Mouse (Mus musculus): Measurements from ENCODE around the gene Med15. TPM values are rescaled to one million over a fixed set of nuclear protein-coding genes. Genes with fewer than 3 reads are reported as not detected.
A peak's percentile ranks its signal among the peaks of the same experiment; 100 is the strongest.

Med15 gene
- total and polyA plus RNA-seq, 2 experiments from 2014 or later = 18.6 to 40.2 TPM

DNA sequence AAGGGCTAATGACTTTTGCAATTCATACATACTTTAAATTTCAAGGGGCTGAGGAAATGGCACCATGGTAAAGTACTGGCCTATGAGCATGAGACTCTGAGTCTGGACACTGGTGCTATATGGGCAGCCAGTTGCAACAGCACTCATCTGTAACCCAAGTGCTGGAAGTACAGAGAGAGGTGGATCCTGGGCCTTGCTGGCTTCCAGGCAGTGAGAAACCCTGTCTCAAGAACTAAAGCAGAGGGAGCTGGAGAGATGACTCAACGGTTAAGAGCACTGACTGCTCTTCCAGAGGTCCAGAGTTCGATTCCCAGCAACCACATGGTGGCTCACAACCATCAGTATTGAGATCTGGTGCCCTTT lies 31.7 kb downstream of the Med15 start:
- Histone ChIP-seq H3K27ac (ENCODE audit: low read depth) (no peak overlapping the region), H3K4me1 (ENCODE audit: control insufficient read depth, insufficient read depth) (no peaks in the 10 kb centered on the region), H3K4me2 (ENCODE audit: low read depth, low read length) (no peak overlapping the region), H3K4me3 (ENCODE audit: low read depth, low read length) (no peak overlapping the region), H3K27me3 (ENCODE audit: control insufficient read depth, insufficient read depth, low read length) (no peaks in the 10 kb centered on the region), H3K9ac (replicated peaks; ENCODE audit: low read depth, low read length) (no peak overlapping the region), H3K9me3 (replicated peaks; ENCODE audit: control insufficient read depth, low read length) (no peaks in the 10 kb centered on the region), H3K36me3 (replicated peaks; ENCODE audit: control insufficient read depth, insufficient read depth, low read length) (peaks cover 30% of the 10 kb centered on the region)
- WGBS = 98% methylated on average over 2 of the region's 2 CpGs
- no peak for ATAC-seq (ENCODE audit: insufficient read depth, low read depth)
- no peak for DNase-seq (ENCODE audit: low spot score)
- TF ChIP-seq EP300 (IDR thresholded peaks at IDR 0.05; ENCODE audit: low read depth) (no peak), CTCF (IDR thresholded peaks at IDR 0.05; ENCODE audit: low read depth) (no peak)

DNA sequence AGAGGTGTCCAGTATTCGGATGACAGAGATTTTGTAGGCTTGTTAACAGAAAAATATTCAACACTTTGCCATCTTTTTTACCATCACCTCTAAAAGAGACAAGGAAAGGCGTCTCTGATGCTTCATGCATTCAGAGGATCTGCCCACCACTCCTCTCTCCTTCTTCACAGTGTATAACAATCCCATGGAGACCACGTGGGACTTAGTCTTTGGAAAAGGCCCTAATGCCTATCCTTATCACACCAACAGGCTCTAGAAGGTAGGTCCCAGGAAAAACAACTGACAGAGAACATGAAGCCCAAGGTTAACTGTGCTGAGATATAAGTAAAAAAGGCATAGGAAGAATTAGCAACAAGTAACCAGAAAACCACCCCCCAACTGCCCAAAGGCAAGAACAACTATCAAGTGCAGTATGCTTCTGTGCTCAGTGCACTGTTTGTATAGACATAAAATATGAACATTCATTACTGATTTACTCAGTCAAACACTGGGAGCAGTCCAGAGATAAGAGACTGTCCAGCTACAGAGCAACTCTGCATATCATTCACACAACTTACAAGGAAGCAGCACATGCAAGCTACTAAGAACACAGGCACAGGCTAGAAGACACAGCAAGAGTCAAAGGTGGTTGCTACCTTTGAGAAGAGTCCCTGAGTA lies 32.2 kb downstream of the Med15 start:
- Histone ChIP-seq H3K9ac (replicated peaks; ENCODE audit: low read depth, low read length) (no peak overlapping the region), H3K36me3 (replicated peaks; ENCODE audit: control insufficient read depth, insufficient read depth, low read length) (peaks cover 35% of the 10 kb centered on the region), H3K4me1 (ENCODE audit: control insufficient read depth, insufficient read depth) (no peaks in the 10 kb centered on the region), H3K9me3 (replicated peaks; ENCODE audit: control insufficient read depth, low read length) (no peaks in the 10 kb centered on the region), H3K27me3 (ENCODE audit: control insufficient read depth, insufficient read depth, low read length) (no peaks in the 10 kb centered on the region), H3K4me3 (ENCODE audit: low read depth, low read length) (no peak overlapping the region), H3K27ac (ENCODE audit: low read depth) (no peak overlapping the region), H3K4me2 (ENCODE audit: low read depth, low read length) (no peak overlapping the region)
- ATAC-seq (ENCODE audit: insufficient read depth, low read depth) (no peak), DNase-seq (ENCODE audit: low spot score) (no peak)
- no peak for TF ChIP-seq CTCF (IDR thresholded peaks at IDR 0.05; ENCODE audit: low read depth)
- no peak for TF ChIP-seq EP300 (IDR thresholded peaks at IDR 0.05; ENCODE audit: low read depth)
- 79% methylated on average over 3 of the region's 3 CpGs for WGBS

DNA sequence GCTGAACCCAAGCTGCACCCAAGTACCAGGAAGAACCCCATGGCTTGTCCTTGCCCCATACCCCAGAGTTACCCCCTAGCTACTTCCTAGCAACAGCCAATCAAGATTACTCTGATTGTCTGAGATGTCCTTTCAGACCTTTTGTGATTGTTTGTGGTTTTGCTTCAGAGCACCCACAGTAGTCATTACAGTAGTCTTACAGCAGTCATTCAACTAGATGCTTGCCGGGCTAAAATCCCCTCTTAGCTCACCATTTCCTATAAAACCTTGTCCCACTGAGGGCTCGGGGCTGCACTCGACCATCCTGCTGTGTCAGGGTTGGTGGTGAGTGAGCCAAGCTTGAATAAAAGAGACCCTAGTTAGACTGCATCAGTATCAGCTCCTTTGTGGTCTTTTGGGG lies 37.8 kb downstream of the Med15 start:
- no peak for TF ChIP-seq EP300 (IDR thresholded peaks at IDR 0.05; ENCODE audit: low read depth)
- TF ChIP-seq CTCF (IDR thresholded peaks at IDR 0.05; ENCODE audit: low read depth) = no peak
- no peak overlapping the region for H3K4me2 ChIP-seq (ENCODE audit: low read depth, low read length)
- no peak overlapping the region for H3K4me3 ChIP-seq (ENCODE audit: low read depth, low read length)
- H3K4me1 ChIP-seq (ENCODE audit: control insufficient read depth, insufficient read depth) = no peaks in the 10 kb centered on the region
- ATAC-seq (ENCODE audit: insufficient read depth, low read depth) (no peak), DNase-seq (ENCODE audit: low spot score) (no peak)
- no peaks in the 10 kb centered on the region for H3K9me3 ChIP-seq (replicated peaks; ENCODE audit: control insufficient read depth, low read length)
- H3K27ac ChIP-seq (ENCODE audit: low read depth) = no peak overlapping the region
- peaks cover 41% of the 10 kb centered on the region for H3K36me3 ChIP-seq (replicated peaks; ENCODE audit: control insufficient read depth, insufficient read depth, low read length)
- 94% methylated on average over 3 of the region's 3 CpGs for WGBS
- H3K27me3 ChIP-seq (ENCODE audit: control insufficient read depth, insufficient read depth, low read length) = no peaks in the 10 kb centered on the region
- no peak overlapping the region for H3K9ac ChIP-seq (replicated peaks; ENCODE audit: low read depth, low read length)

DNA sequence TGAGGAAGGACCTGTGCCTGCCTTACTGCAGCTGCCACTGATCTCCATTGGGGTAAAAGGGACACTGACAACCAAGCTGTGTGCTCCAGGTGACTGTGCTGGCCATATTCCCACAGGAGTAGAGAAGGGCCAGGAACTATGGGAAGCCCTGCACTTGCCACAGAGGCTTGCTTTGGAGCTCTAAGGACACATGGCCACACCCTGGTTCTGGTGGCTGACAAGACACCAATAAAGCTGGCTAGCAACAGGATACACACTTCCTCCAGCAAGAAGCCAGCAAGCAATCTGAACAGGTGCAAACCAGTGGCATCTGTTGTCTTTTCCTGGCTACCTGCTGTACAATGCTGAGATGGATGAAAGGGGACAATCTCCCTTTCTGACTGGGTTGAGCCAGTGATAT lies 62.8 kb downstream of the Med15 start:
- DNase-seq (ENCODE audit: low spot score) = no peak
- Histone ChIP-seq H3K9me3 (replicated peaks; ENCODE audit: control insufficient read depth, low read length) (no peaks in the 10 kb centered on the region), H3K36me3 (replicated peaks; ENCODE audit: control insufficient read depth, insufficient read depth, low read length) (peaks cover 78% of the 10 kb centered on the region), H3K9ac (replicated peaks; ENCODE audit: low read depth, low read length) (no peak overlapping the region), H3K27me3 (ENCODE audit: control insufficient read depth, insufficient read depth, low read length) (no peaks in the 10 kb centered on the region), H3K4me3 (ENCODE audit: low read depth, low read length) (no peak overlapping the region), H3K4me2 (ENCODE audit: low read depth, low read length) (no peak overlapping the region), H3K4me1 (ENCODE audit: control insufficient read depth, insufficient read depth) (no peaks in the 10 kb centered on the region), H3K27ac (ENCODE audit: low read depth) (no peak overlapping the region)
- no peak for TF ChIP-seq CTCF (IDR thresholded peaks at IDR 0.05; ENCODE audit: low read depth)
- no peak for TF ChIP-seq EP300 (IDR thresholded peaks at IDR 0.05; ENCODE audit: low read depth)
- ATAC-seq (ENCODE audit: insufficient read depth, low read depth) = no peak

DNA sequence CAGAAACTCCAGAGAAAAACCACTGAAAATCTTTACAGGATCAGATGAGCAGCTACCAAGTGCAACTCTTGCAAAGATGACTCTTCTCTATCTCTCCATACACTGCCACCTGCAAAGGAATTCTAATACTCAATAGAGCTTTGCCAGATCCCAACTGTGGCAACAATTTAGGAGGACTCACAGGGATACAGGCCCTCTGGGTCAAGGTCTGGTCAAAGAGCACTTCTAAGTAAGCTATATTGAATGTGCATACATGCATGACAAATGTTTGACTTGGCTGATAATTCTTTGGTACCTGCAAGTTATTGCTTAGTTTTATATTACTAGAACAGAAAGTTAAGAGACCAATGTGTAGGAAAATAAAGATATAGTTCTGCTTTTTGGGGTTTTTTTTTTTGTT lies 67.1 kb downstream of the Med15 start:
- peaks cover 76% of the 10 kb centered on the region for H3K36me3 ChIP-seq (replicated peaks; ENCODE audit: control insufficient read depth, insufficient read depth, low read length)

DNA sequence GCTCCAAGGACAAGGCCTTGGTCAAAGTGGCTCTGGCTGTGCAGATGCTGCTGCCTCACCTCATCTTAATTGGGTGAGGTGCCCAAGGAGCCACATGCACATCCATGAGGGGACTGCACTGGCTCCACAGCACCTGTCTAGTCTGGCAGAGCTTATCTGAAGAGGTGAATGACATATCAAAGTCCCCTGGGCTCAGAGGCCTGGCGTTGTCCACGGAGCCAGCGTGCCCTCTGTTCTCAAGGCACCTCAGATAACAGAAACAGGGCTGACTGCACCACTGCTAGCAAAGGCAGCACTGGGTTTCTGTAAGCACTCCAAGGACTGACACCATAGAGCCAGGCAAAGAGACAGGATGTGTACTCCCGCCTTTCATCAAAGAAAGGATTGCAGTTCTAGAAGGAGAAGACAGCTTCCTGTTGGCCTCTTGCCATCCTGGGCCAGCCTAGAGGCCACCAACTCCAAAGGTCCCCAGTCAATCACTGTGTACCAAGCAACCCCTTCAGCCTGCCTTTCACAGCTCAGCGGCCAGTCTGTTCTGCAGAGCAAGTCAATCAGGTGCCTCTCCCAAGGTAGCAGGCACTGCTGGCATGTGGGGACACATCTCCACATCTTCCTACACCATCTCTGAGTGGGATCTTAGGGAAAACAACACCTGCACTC lies 76.3 kb downstream of the Med15 start:
- TF ChIP-seq CTCF (IDR thresholded peaks at IDR 0.05; ENCODE audit: low read depth) = no peak
- Histone ChIP-seq H3K4me2 (ENCODE audit: low read depth, low read length) (no peak overlapping the region), H3K4me1 (ENCODE audit: control insufficient read depth, insufficient read depth) (peaks cover 5% of the 10 kb centered on the region; the same call in 1 of the 2 replicates), H3K9me3 (replicated peaks; ENCODE audit: control insufficient read depth, low read length) (no peaks in the 10 kb centered on the region), H3K9ac (replicated peaks; ENCODE audit: low read depth, low read length) (no peak overlapping the region), H3K27ac (ENCODE audit: low read depth) (no peak overlapping the region), H3K27me3 (ENCODE audit: control insufficient read depth, insufficient read depth, low read length) (no peaks in the 10 kb centered on the region), H3K36me3 (replicated peaks; ENCODE audit: control insufficient read depth, insufficient read depth, low read length) (peaks cover 67% of the 10 kb centered on the region), H3K4me3 (ENCODE audit: low read depth, low read length) (no peak overlapping the region)
- DNase-seq (ENCODE audit: low spot score) = no peak
- 38% methylated on average over 5 of the region's 5 CpGs for WGBS
- ATAC-seq (ENCODE audit: insufficient read depth, low read depth) = peak; percentile 42

More for the DNA sequence above, 67.1 kb downstream of the Med15 start:
- no peak overlapping the region for H3K9ac ChIP-seq (replicated peaks; ENCODE audit: low read depth, low read length)
- DNase-seq (ENCODE audit: low spot score) (no peak), ATAC-seq (ENCODE audit: insufficient read depth, low read depth) (no peak)
- H3K4me3 ChIP-seq (ENCODE audit: low read depth, low read length) = no peak overlapping the region
- H3K27me3 ChIP-seq (ENCODE audit: control insufficient read depth, insufficient read depth, low read length) = no peaks in the 10 kb centered on the region
- H3K4me1 ChIP-seq (ENCODE audit: control insufficient read depth, insufficient read depth) = no peaks in the 10 kb centered on the region
- TF ChIP-seq CTCF (IDR thresholded peaks at IDR 0.05; ENCODE audit: low read depth) = no peak
- TF ChIP-seq EP300 (IDR thresholded peaks at IDR 0.05; ENCODE audit: low read depth) = no peak
- H3K4me2 ChIP-seq (ENCODE audit: low read depth, low read length) = no peak overlapping the region
- H3K9me3 ChIP-seq (replicated peaks; ENCODE audit: control insufficient read depth, low read length) = no peaks in the 10 kb centered on the region
- no peak overlapping the region for H3K27ac ChIP-seq (ENCODE audit: low read depth)
